Mouse (Mus musculus): ENCODE measurements at regions not wholly inside any gene's neighbourhood (a gene's known extent, or its start where the extent isn't known, plus 50 kb on each side); places are given as distances from the start of the nearest gene placed in this dataset.

DNA sequence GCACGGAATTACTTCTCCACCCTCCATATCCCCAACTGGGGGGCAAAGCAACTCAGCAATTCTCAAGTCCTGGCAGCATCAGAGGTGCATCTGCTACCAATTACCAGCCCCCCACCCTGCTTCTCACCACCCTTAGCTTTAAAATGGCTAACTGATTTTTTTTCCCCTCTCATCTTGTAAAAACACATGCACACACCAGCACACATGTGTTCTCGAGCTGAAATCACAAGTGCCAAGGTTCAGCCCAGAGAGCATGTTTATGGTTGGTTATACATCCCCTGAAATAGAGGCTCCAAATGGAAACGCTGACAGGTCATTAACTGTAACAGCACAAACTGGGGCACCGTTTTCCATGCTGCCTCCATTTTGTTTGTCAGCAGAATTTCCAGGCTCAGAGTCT lies 101.0 kb upstream of the Cdkn3 start:
- H3K27ac ChIP-seq (ENCODE audit: low read depth) = no peak overlapping the region
- WGBS = 73% methylated on average over 4 of the region's 4 CpGs
- H3K9me3 ChIP-seq (replicated peaks; ENCODE audit: control insufficient read depth, low read length) = no peaks in the 10 kb centered on the region
- TF ChIP-seq EP300 (IDR thresholded peaks at IDR 0.05; ENCODE audit: low read depth) (no peak), CTCF (IDR thresholded peaks at IDR 0.05; ENCODE audit: low read depth) (no peak)
- ATAC-seq (ENCODE audit: insufficient read depth, low read depth) (no peak), DNase-seq (ENCODE audit: low spot score) (no peak)
- H3K36me3 ChIP-seq (replicated peaks; ENCODE audit: control insufficient read depth, insufficient read depth, low read length) = no peaks in the 10 kb centered on the region
- H3K4me1 ChIP-seq (ENCODE audit: control insufficient read depth, insufficient read depth) = peaks cover 8% of the 10 kb centered on the region; the same call in 1 of the 2 replicates
- H3K4me2 ChIP-seq (ENCODE audit: low read depth, low read length) = no peak overlapping the region
- H3K4me3 ChIP-seq (ENCODE audit: low read depth, low read length) = no peak overlapping the region
- no peak overlapping the region for H3K9ac ChIP-seq (replicated peaks; ENCODE audit: low read depth, low read length)
- no peaks in the 10 kb centered on the region for H3K27me3 ChIP-seq (ENCODE audit: control insufficient read depth, insufficient read depth, low read length)

DNA sequence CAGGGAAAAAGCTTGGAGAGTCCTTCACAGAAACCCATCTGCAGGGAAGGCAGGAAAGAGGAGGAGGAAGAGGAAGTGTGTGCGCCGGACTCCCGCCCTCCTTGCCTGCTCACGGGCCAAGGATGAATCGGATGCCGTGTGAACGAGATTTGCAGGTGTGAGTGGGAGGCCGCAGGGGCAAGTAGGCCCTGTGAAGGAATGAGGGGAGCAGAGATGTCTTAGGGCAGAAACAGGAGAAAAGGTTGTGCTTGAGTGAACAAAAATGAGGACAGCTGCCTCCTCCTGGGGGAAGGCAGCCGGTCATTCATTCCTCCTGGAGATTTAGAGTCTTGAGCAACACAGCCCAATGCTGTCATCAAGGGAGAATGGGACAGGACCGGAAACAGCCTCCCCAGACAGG lies 104.1 kb upstream of the Cdkn3 start:
- H3K27me3 ChIP-seq (ENCODE audit: control insufficient read depth, insufficient read depth, low read length) = no peaks in the 10 kb centered on the region
- ATAC-seq (ENCODE audit: insufficient read depth, low read depth) (no peak), DNase-seq (ENCODE audit: low spot score) (no peak)
- H3K4me1 ChIP-seq (ENCODE audit: control insufficient read depth, insufficient read depth) = no peaks in the 10 kb centered on the region
- H3K4me2 ChIP-seq (ENCODE audit: low read depth, low read length) = no peak overlapping the region
- no peak overlapping the region for H3K4me3 ChIP-seq (ENCODE audit: low read depth, low read length)
- no peaks in the 10 kb centered on the region for H3K36me3 ChIP-seq (replicated peaks; ENCODE audit: control insufficient read depth, insufficient read depth, low read length)
- no peak overlapping the region for H3K9ac ChIP-seq (replicated peaks; ENCODE audit: low read depth, low read length)
- H3K27ac ChIP-seq (ENCODE audit: low read depth) = no peak overlapping the region
- WGBS = 76% methylated on average over 10 of the region's 10 CpGs
- H3K9me3 ChIP-seq (replicated peaks; ENCODE audit: control insufficient read depth, low read length) = no peaks in the 10 kb centered on the region
- TF ChIP-seq CTCF (IDR thresholded peaks at IDR 0.05; ENCODE audit: low read depth) = no peak
- no peak for TF ChIP-seq EP300 (IDR thresholded peaks at IDR 0.05; ENCODE audit: low read depth)

DNA sequence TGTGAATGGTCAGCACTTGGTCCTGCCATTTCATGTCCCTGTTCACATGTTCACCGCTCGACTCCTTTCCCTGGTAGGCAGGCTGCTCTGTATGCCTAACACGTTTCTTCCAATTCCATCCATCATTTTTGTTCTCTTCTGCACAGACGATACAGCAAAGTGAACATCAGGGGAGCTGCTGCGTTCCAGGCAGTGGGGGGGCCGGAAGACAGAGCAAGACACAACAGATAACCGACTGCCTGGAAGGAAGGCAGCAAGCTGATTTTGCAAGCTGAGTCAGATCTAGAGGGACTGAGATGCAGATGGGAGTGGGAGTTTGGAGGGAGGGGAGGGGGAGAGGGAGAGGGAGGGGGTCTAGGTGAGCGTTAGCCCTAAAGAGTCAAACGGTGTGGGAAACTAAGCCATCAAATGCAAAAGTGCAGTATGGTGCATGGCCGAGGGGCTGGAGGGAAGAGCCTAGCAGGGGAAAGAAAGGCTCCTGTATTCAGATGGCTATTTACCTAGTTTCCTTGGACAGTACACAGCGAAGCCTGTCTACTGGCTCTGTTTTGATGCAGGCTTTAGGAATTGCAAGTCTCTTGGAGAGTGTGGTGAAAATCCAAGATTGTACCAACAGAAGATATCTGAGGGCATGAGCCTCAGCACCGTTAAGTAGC lies 112.9 kb upstream of the Cdkn3 start:
- ATAC-seq (ENCODE audit: insufficient read depth, low read depth) (no peak), DNase-seq (ENCODE audit: low spot score) (no peak)
- Histone ChIP-seq H3K9me3 (replicated peaks; ENCODE audit: control insufficient read depth, low read length) (no peaks in the 10 kb centered on the region), H3K9ac (replicated peaks; ENCODE audit: low read depth, low read length) (no peak overlapping the region), H3K27me3 (ENCODE audit: control insufficient read depth, insufficient read depth, low read length) (no peaks in the 10 kb centered on the region), H3K4me1 (ENCODE audit: control insufficient read depth, insufficient read depth) (no peaks in the 10 kb centered on the region), H3K27ac (ENCODE audit: low read depth) (no peak overlapping the region), H3K4me2 (ENCODE audit: low read depth, low read length) (no peak overlapping the region), H3K36me3 (replicated peaks; ENCODE audit: control insufficient read depth, insufficient read depth, low read length) (no peaks in the 10 kb centered on the region), H3K4me3 (ENCODE audit: low read depth, low read length) (no peak overlapping the region)
- WGBS = 38% methylated on average over 12 of the region's 12 CpGs
- TF ChIP-seq CTCF (IDR thresholded peaks at IDR 0.05; ENCODE audit: low read depth) = no peak
- no peak for TF ChIP-seq EP300 (IDR thresholded peaks at IDR 0.05; ENCODE audit: low read depth)

DNA sequence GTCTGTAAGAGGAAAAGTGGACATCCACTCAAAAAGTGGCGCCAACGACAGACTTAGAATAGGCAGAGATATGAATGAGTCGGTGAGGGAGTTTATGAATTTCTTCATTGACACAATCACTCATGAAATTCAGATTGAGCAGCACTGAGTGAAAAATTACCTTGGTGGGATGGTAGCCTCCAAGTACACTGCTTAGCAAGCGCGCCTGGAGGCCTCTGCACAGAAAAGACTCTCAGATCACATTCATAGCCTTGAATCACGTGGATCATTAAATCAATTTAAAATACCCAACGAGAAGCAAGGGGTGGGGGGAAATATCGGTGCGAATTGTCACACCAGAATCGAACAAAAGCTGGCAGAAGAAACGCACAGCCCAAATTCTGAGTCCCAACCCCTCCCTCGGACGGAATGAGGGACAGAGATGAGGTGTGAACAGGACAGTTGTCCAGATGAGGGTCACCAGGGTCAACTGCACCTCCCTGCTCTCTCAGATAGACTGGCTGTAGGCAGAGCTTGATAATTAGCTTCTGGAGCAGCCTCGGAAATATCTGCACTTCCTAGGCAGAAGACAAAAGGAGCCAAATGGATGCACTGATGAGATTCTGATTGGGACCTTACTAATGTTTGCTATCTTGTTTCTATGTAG lies 113.5 kb upstream of the Cdkn3 start:
- Histone ChIP-seq H3K27me3 (ENCODE audit: control insufficient read depth, insufficient read depth, low read length) (no peaks in the 10 kb centered on the region), H3K4me3 (ENCODE audit: low read depth, low read length) (no peak overlapping the region), H3K9me3 (replicated peaks; ENCODE audit: control insufficient read depth, low read length) (no peaks in the 10 kb centered on the region), H3K4me2 (ENCODE audit: low read depth, low read length) (no peak overlapping the region), H3K9ac (replicated peaks; ENCODE audit: low read depth, low read length) (no peak overlapping the region), H3K4me1 (ENCODE audit: control insufficient read depth, insufficient read depth) (no peaks in the 10 kb centered on the region), H3K27ac (ENCODE audit: low read depth) (no peak overlapping the region), H3K36me3 (replicated peaks; ENCODE audit: control insufficient read depth, insufficient read depth, low read length) (no peaks in the 10 kb centered on the region)
- no peak for TF ChIP-seq EP300 (IDR thresholded peaks at IDR 0.05; ENCODE audit: low read depth)
- TF ChIP-seq CTCF (IDR thresholded peaks at IDR 0.05; ENCODE audit: low read depth) = no peak
- WGBS = 66% methylated on average over 14 of the region's 14 CpGs
- DNase-seq (ENCODE audit: low spot score) (no peak), ATAC-seq (ENCODE audit: insufficient read depth, low read depth) (no peak)

DNA sequence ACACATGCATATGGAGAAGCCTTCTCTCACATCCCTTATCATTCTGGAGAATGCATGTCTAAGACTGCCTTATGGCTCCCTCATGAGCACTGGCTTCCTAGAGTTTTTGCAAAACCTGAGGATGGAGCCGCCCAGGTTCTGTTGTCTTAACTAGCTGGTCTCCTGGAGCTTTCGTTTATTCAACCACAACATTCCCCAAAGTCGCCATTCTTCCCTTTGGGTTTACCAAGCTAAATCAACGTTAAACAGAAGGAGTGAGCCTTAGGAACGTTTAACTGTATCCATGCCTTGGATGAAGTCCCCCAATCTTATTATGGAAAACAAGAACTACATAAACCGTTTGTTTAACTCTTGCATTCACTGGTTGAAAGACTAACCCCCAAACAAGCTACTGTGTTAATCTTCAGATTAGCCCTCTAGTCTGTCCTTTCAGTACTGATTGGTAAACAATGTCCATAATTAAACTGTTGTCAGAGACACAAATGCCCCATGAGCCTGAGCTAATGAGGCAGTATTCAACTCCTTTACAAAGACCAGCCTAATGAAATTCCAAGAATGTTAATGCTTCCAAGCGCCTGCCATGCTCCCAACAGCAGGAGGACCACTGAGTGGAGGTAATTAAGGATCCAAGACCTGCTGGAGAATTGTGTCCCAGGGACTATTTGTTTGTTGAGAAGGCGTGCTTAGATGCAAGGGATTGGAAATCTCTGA lies 121.1 kb upstream of the Cdkn3 start:
- no peaks in the 10 kb centered on the region for H3K9me3 ChIP-seq (replicated peaks; ENCODE audit: control insufficient read depth, low read length)
- no peak overlapping the region for H3K9ac ChIP-seq (replicated peaks; ENCODE audit: low read depth, low read length)
- TF ChIP-seq EP300 (IDR thresholded peaks at IDR 0.05; ENCODE audit: low read depth) (no peak), CTCF (IDR thresholded peaks at IDR 0.05; ENCODE audit: low read depth) (no peak)
- no peak overlapping the region for H3K27ac ChIP-seq (ENCODE audit: low read depth)
- H3K27me3 ChIP-seq (ENCODE audit: control insufficient read depth, insufficient read depth, low read length) = no peaks in the 10 kb centered on the region
- no peak overlapping the region for H3K4me2 ChIP-seq (ENCODE audit: low read depth, low read length)
- no peak overlapping the region for H3K4me3 ChIP-seq (ENCODE audit: low read depth, low read length)
- 53% methylated on average over 8 of the region's 8 CpGs for WGBS
- H3K4me1 ChIP-seq (ENCODE audit: control insufficient read depth, insufficient read depth) = no peaks in the 10 kb centered on the region; the same call in 1 of the 2 replicates
- ATAC-seq (ENCODE audit: insufficient read depth, low read depth) = no peak
- no peak for DNase-seq (ENCODE audit: low spot score)
- H3K36me3 ChIP-seq (replicated peaks; ENCODE audit: control insufficient read depth, insufficient read depth, low read length) = no peaks in the 10 kb centered on the region

All from heart, postnatal 0 days (tissue).